Mouse (Mus musculus) MN1 (cell line): ENCODE results near the gene Twist1.
A peak's percentile ranks its signal among the peaks of the same experiment; 100 is the strongest.

Experiments
- DNase-seq: peaks from one replicate; pipeline ENCODE4 v3.0.0-alpha.2; 2016; ENCODE audit warnings: low spot score

Gene Twist1

DNA sequence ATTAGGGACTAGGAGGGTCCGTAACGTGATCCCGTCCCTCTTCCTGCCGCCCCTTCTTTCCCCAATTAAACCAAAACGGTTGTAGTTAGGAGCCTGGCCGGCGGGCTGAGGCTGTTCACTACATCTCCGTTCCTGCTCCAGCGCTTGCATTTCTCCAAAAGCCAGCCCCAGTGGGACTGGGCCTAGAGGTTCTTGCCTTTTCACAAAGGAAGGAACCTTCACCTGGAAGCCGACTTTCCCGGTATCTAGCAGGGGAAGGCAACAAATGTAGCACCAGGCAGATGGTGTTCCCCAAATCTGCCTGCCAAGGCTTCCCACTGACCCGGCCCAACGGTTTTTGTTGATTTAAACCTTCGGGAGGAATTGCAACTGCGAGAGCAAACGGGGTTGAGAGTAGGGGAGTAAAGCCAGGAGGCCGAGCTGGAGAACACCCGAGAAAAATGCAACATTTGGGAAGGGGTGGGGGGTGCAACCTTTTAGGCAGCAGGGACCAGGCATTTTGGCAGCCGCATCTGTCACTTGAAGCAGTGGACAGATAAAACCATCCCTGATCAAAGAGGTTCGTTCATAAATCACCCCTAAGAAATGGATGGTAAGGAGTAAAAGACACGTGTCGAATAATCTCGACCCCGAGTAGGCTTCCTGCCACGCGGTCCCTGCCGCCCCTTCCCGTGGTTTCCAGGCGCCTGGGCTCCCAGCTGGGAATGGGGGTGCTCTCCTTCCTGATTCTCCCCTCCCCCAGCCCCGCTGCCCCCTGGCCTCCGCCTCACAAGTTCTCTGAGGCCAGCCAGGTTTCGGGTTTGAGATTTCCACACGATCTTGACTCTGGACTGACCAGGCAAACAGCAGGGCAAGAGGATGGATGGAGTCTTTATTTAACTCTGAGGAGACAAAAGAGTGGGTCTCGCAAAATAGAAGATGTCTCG, 9.3 kb downstream of the Twist1 start:
- DNase-seq = peak; percentile 13

- DNase-seq = no peak
Observed at GRCm38 (mm10) chr12:33967514-33967913, 10.0 kb downstream of the Twist1 start.

GRCm38 (mm10) chr12:33968041-33968897, 10.8 kb downstream of the Twist1 start:
- no peak for DNase-seq

DNA sequence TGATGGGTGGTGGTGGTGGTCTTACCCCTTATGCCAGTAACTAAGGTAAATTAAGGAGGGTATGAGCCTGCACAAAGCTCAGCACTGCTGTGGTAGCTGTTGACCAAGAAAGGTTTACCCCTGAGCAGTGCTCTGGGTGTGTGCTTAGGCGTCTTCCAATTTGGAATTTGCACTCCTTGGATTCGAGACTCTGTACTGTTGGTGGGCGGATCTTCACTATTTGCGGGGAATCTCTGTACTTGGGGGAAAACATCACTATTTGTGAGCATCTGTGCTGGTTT, 11.4 kb downstream of the Twist1 start:
- no peak for DNase-seq

DNA sequence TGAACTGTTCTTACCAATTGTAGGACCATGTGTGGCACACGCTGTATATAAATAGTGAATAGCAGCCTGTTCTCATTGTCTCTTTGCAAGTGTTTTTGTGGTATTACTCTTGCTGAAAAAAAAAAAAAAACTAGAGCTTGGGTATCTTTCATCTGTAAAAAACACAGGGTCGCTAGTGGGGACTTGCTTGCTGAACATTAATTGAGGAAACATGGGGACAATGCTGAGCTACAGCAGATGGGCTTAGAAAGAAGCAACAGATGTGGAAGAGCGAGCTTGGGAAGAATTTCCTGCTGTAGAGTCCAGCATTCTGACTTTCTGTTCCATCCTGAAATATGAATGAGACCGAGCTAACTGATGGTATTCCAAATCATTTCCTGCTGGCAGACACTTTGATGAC, 22.7 kb downstream of the Twist1 start:
- DNase-seq = no peak

DNA sequence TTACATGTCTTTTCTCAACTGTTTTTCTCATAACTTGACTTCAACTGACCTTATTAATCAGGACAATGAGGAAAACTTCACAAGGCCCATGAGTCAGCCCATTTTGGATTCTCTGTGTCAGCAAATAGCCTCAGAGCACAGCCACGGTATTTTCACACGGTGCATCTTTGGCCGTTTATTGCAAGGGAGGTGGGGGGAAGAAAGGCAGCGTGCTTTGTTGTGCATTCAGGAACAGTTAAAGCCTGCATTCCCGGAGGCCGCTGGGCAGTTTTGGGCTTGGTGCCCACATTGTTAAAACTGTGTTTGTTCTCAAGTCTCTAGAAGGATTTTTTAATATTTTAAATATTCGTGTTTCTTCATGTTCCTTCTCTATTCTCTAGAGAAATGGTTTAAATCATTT, 24.0 kb downstream of the Twist1 start:
- DNase-seq = no peak

DNA sequence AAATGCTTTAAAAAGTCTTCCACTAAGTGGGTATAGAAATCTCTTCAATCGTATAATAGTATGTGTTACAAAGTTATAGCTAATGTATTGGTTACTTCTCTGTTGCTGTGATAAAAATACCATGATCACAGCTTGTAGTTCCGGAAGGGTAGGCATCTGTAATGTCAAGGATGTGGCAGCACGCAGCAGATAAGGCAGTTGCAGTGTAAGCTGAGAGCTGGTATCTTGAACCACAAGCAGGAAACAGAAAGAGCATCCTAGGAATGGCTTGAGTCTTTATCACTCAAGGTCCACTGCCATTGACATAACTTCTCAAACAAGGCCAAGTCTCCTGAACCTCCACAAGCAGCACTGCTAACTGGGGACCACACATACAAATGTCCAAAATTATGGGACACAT, 35.7 kb downstream of the Twist1 start:
- no peak for DNase-seq
